Mouse (Mus musculus) liver, adult (tissue): ENCODE results near the gene Kxd1.

ENCODE experiments used
- GATA4 ChIP-seq: IDR thresholded peaks from 2 replicates; pipeline ENCODE4 v1.6.1; 2014; ENCODE audit warnings: mild to moderate bottlenecking, low read length; ENCODE audit not compliant: insufficient replicate concordance

Kxd1 gene

GRCm38 (mm10) chr8:70469938-70470337 is 57.8 kb downstream of the Kxd1 start:
- no peak for TF ChIP-seq GATA4

GRCm38 (mm10) chr8:70469295-70469916 is 58.4 kb downstream of the Kxd1 start:
- TF ChIP-seq GATA4: no peak; the same call in 1 of the 2 replicates

GRCm38 (mm10) chr8:70468733-70469132 is 59.0 kb downstream of the Kxd1 start:
- TF ChIP-seq GATA4: no peak

GRCm38 (mm10) chr8:70467907-70468306 is 59.8 kb downstream of the Kxd1 start:
- TF ChIP-seq GATA4: no peak

GRCm38 (mm10) chr8:70467229-70467725 is 60.5 kb downstream of the Kxd1 start:
- TF ChIP-seq GATA4: no peak

GRCm38 (mm10) chr8:70466771-70467170 is 61.0 kb downstream of the Kxd1 start:
- TF ChIP-seq GATA4: no peak

GRCm38 (mm10) chr8:70466305-70466704 is 61.5 kb downstream of the Kxd1 start:
- no peak for TF ChIP-seq GATA4

GRCm38 (mm10) chr8:70465701-70466100 is 62.1 kb downstream of the Kxd1 start:
- no peak for TF ChIP-seq GATA4

- no peak for TF ChIP-seq GATA4
These were observed 63.6 kb downstream of the Kxd1 start for GRCm38 (mm10) chr8:70464162-70464561.

GRCm38 (mm10) chr8:70463306-70463705 is 64.5 kb downstream of the Kxd1 start:
- TF ChIP-seq GATA4: no peak

- TF ChIP-seq GATA4: no peak
These were observed 65.3 kb downstream of the Kxd1 start for GRCm38 (mm10) chr8:70462516-70462813.

GRCm38 (mm10) chr8:70461765-70462515 is 65.8 kb downstream of the Kxd1 start:
- TF ChIP-seq GATA4: no peak

- TF ChIP-seq GATA4: no peak
These were observed 67.2 kb downstream of the Kxd1 start for GRCm38 (mm10) chr8:70460606-70461005.

- no peak for TF ChIP-seq GATA4
These were observed 67.6 kb downstream of the Kxd1 start for GRCm38 (mm10) chr8:70460199-70460598.

GRCm38 (mm10) chr8:70459636-70460035 is 68.1 kb downstream of the Kxd1 start:
- no peak for TF ChIP-seq GATA4

- TF ChIP-seq GATA4: no peak
These were observed 69.3 kb downstream of the Kxd1 start for GRCm38 (mm10) chr8:70458462-70458861.
